Mouse (Mus musculus): ENCODE results near the gene Actbl2. TPM values are rescaled to one million over a fixed set of nuclear protein-coding genes. Genes with fewer than 3 reads are reported as not detected.

Gene Actbl2
- total RNA-seq, 2 experiments from 2014 or later, result not detected

Other genes starting within 250 kb of the Actbl2 start
- gene Gpbp1, start 235.1 kb downstream of the Actbl2 start, total RNA-seq (2021), result 10 to 100 TPM; 75.5 to 89.7 TPM